Mouse (Mus musculus) kidney, adult 2 months (tissue): ENCODE results near the gene Pcgf6.

Experiments
- CTCF ChIP-seq: fragments of 200-500 bp; conservative IDR thresholded peaks from 2 replicates; pipeline ENCODE4 v1.5.1; 2011; ENCODE audit warnings: low read depth, mild to moderate bottlenecking, control low read depth, low read length, moderate library complexity, mixed read lengths; ENCODE audit not compliant: insufficient read depth, insufficient read length
- POLR2A ChIP-seq: fragments of 200-500 bp; IDR thresholded peaks from one replicate; pipeline ENCODE4 v1.6.1; 2011; ENCODE audit warnings: low read depth, low read length, control low read depth

DNA sequence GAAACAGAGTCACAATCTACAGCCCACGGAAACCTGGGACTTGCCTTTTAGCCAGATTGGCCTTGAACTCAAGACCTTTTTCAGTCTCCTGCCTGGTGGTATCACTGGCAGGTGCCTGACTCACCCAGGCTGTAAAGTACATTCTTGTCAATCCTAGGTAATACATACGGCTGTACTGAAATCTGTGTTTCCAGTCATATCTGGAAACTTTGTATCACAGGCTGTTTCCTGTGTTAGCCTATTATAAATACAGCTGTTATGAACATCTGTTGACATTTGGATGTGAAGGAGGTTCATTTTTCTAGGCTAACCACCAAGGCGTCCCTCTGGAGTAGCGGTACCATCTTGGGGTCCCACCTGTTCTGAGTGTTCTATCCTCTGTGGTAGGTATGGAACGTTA is 40.8 kb downstream of the Pcgf6 start:
- TF ChIP-seq CTCF (no peak), POLR2A (no peak)
